Mouse (Mus musculus): ENCODE measurements around the gene Vamp3. TPM values are rescaled to one million over a fixed set of nuclear protein-coding genes. Genes with fewer than 3 reads are reported as not detected.
A peak's percentile ranks its signal among the peaks of the same experiment; 100 is the strongest.

Vamp3 gene
- polyA plus RNA-seq (2012; rRNA removed), result 52.2 and 54.8 TPM in 2 replicates

- TF ChIP-seq POLR2A (IDR thresholded peaks at IDR 0.05; ENCODE audit: extremely low read depth, insufficient read depth, low read length) (peak; percentile 86), CTCF (IDR thresholded peaks at IDR 0.05; ENCODE audit: extremely low read depth, insufficient read depth, low read length) (no peak)
- H3K4me3 ChIP-seq (ENCODE audit: insufficient read depth, low read length), result peak within 1 kb of the TSS; percentile 75
- H3K27ac ChIP-seq (ENCODE audit: insufficient read depth, low read length), result peak within 1 kb of the TSS; percentile 99
- H3K4me1 ChIP-seq (ENCODE audit: control insufficient read depth, insufficient read depth, low read length), result peaks cover 3% of the 10 kb centered on the region; the same call in 1 of the 2 replicates
Measured at GRCm38 (mm10) chr4:151057347-151058321, at the start of gene Vamp3. TSS of gene Vamp3 (minus strand) at chr4:151057963.

GRCm38 (mm10) chr4:151106468-151106867 lies 48.7 kb upstream of the Vamp3 start:
- Histone ChIP-seq H3K27ac (ENCODE audit: insufficient read depth, low read length) (no peak overlapping the region), H3K4me1 (ENCODE audit: control insufficient read depth, insufficient read depth, low read length) (peaks cover 16% of the 10 kb centered on the region), H3K4me3 (ENCODE audit: insufficient read depth, low read length) (peak overlapping the region; percentile 84)
- TF ChIP-seq CTCF (IDR thresholded peaks at IDR 0.05; ENCODE audit: extremely low read depth, insufficient read depth, low read length) (no peak), POLR2A (IDR thresholded peaks at IDR 0.05; ENCODE audit: extremely low read depth, insufficient read depth, low read length) (no peak)

- H3K27ac ChIP-seq (ENCODE audit: insufficient read depth, low read length), result no peak overlapping the region
- peaks cover 16% of the 10 kb centered on the region for H3K4me1 ChIP-seq (ENCODE audit: control insufficient read depth, insufficient read depth, low read length)
Measured at GRCm38 (mm10) chr4:151105886-151106285, 48.1 kb upstream of the Vamp3 start.

GRCm38 (mm10) chr4:151104147-151104546 lies 46.4 kb upstream of the Vamp3 start:
- no peak overlapping the region for H3K4me3 ChIP-seq (ENCODE audit: insufficient read depth, low read length)
- H3K27ac ChIP-seq (ENCODE audit: insufficient read depth, low read length), result no peak overlapping the region
- TF ChIP-seq POLR2A (IDR thresholded peaks at IDR 0.05; ENCODE audit: extremely low read depth, insufficient read depth, low read length) (no peak), CTCF (IDR thresholded peaks at IDR 0.05; ENCODE audit: extremely low read depth, insufficient read depth, low read length) (no peak)
- H3K4me1 ChIP-seq (ENCODE audit: control insufficient read depth, insufficient read depth, low read length), result peaks cover 16% of the 10 kb centered on the region

More at GRCm38 (mm10) chr4:151105886-151106285, 48.1 kb upstream of the Vamp3 start:
- no peak for TF ChIP-seq POLR2A (IDR thresholded peaks at IDR 0.05; ENCODE audit: extremely low read depth, insufficient read depth, low read length)
- TF ChIP-seq CTCF (IDR thresholded peaks at IDR 0.05; ENCODE audit: extremely low read depth, insufficient read depth, low read length), result no peak
- H3K4me3 ChIP-seq (ENCODE audit: insufficient read depth, low read length), result peak overlapping the region; percentile 84; the same call in 1 of the 2 replicates

GRCm38 (mm10) chr4:151103646-151104045 lies 45.9 kb upstream of the Vamp3 start:
- TF ChIP-seq POLR2A (IDR thresholded peaks at IDR 0.05; ENCODE audit: extremely low read depth, insufficient read depth, low read length) (no peak), CTCF (IDR thresholded peaks at IDR 0.05; ENCODE audit: extremely low read depth, insufficient read depth, low read length) (no peak)
- Histone ChIP-seq H3K27ac (ENCODE audit: insufficient read depth, low read length) (no peak overlapping the region), H3K4me3 (ENCODE audit: insufficient read depth, low read length) (no peak overlapping the region), H3K4me1 (ENCODE audit: control insufficient read depth, insufficient read depth, low read length) (peaks cover 17% of the 10 kb centered on the region)

GRCm38 (mm10) chr4:151097104-151097438 lies 39.3 kb upstream of the Vamp3 start:
- TF ChIP-seq POLR2A (IDR thresholded peaks at IDR 0.05; ENCODE audit: extremely low read depth, insufficient read depth, low read length), result no peak
- TF ChIP-seq CTCF (IDR thresholded peaks at IDR 0.05; ENCODE audit: extremely low read depth, insufficient read depth, low read length), result no peak
- Histone ChIP-seq H3K27ac (ENCODE audit: insufficient read depth, low read length) (no peak overlapping the region), H3K4me1 (ENCODE audit: control insufficient read depth, insufficient read depth, low read length) (peaks cover 10% of the 10 kb centered on the region), H3K4me3 (ENCODE audit: insufficient read depth, low read length) (no peak overlapping the region)

GRCm38 (mm10) chr4:151096334-151097103 lies 38.8 kb upstream of the Vamp3 start:
- H3K27ac ChIP-seq (ENCODE audit: insufficient read depth, low read length), result no peak overlapping the region
- no peak overlapping the region for H3K4me3 ChIP-seq (ENCODE audit: insufficient read depth, low read length)
- TF ChIP-seq POLR2A (IDR thresholded peaks at IDR 0.05; ENCODE audit: extremely low read depth, insufficient read depth, low read length) (no peak), CTCF (IDR thresholded peaks at IDR 0.05; ENCODE audit: extremely low read depth, insufficient read depth, low read length) (no peak)
- peaks cover 7% of the 10 kb centered on the region for H3K4me1 ChIP-seq (ENCODE audit: control insufficient read depth, insufficient read depth, low read length)

- peak; percentile 62 for TF ChIP-seq CTCF (IDR thresholded peaks at IDR 0.05; ENCODE audit: extremely low read depth, insufficient read depth, low read length)
- no peak for TF ChIP-seq POLR2A (IDR thresholded peaks at IDR 0.05; ENCODE audit: extremely low read depth, insufficient read depth, low read length)
- no peak overlapping the region for H3K4me3 ChIP-seq (ENCODE audit: insufficient read depth, low read length)
- H3K4me1 ChIP-seq (ENCODE audit: control insufficient read depth, insufficient read depth, low read length), result peaks cover 7% of the 10 kb centered on the region; the same call in 1 of the 2 replicates
- H3K27ac ChIP-seq (ENCODE audit: insufficient read depth, low read length), result no peak overlapping the region
Measured at GRCm38 (mm10) chr4:151095207-151095606, 37.4 kb upstream of the Vamp3 start.

- TF ChIP-seq POLR2A (IDR thresholded peaks at IDR 0.05; ENCODE audit: extremely low read depth, insufficient read depth, low read length) (no peak), CTCF (IDR thresholded peaks at IDR 0.05; ENCODE audit: extremely low read depth, insufficient read depth, low read length) (no peak)
- no peak within 1 kb of the TSS for H3K4me3 ChIP-seq (ENCODE audit: insufficient read depth, low read length)
Measured at GRCm38 (mm10) chr4:151089270-151089669, 31.5 kb upstream of the Vamp3 start, which contains the start of gene Gm13090. TSS of gene Gm13090 (plus strand) at chr4:151089570.

More at GRCm38 (mm10) chr4:151089270-151089669, 31.5 kb upstream of the Vamp3 start, which contains the start of gene Gm13090:
- peaks cover 2% of the 10 kb centered on the region; the same call in 1 of the 2 replicates for H3K4me1 ChIP-seq (ENCODE audit: control insufficient read depth, insufficient read depth, low read length)
- H3K27ac ChIP-seq (ENCODE audit: insufficient read depth, low read length), result 0 out of 2 replicates have a peak within 1 kb of the TSS, but pooled peaks have one; percentile 23

Data from cortical plate, adult 2 months (tissue).